Mouse (Mus musculus): Measurements from ENCODE around the gene Plxna4.
A peak's percentile ranks its signal among the peaks of the same experiment; 100 is the strongest.

Gene Plxna4

GRCm38 (mm10) chr6:32402560-32403235 is 185.3 kb downstream of the Plxna4 start:
- DNase-seq, result no peak

- DNase-seq, result no peak
These were observed 189.7 kb downstream of the Plxna4 start for GRCm38 (mm10) chr6:32398261-32398660.

DNA sequence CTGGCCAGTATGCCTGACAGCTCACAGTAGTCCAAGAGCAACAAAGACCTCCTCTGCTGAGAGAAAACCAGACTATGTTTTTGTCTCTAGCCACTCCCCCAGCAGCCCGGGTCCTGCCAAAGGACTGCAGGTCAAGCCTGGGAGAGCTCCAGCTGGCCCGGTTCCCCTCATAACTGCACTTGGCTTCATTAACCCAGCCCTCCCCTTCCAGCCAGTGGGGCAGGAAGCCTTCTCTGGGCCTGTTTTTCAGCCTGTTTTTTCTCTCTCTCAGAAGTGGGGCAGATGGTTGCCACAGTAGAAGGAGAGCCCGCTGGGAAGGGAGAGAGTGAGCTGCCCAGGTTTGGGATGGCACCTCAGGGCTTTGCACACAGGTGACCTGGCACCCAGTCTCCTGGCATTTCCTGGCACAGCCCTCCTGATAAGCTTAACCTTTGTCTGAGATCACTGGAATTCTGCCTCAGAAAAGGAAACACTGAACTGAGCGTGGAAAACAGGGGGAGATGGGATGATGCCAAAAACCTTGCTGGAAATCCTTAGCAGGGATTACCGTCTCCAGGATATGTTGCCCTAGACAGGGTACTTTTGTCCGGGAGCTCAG is 190.8 kb downstream of the Plxna4 start:
- peak; percentile 93 for DNase-seq

GRCm38 (mm10) chr6:32395415-32395814 is 192.6 kb downstream of the Plxna4 start:
- no peak for DNase-seq

GRCm38 (mm10) chr6:32392262-32392661 is 195.7 kb downstream of the Plxna4 start:
- DNase-seq, result no peak

DNA sequence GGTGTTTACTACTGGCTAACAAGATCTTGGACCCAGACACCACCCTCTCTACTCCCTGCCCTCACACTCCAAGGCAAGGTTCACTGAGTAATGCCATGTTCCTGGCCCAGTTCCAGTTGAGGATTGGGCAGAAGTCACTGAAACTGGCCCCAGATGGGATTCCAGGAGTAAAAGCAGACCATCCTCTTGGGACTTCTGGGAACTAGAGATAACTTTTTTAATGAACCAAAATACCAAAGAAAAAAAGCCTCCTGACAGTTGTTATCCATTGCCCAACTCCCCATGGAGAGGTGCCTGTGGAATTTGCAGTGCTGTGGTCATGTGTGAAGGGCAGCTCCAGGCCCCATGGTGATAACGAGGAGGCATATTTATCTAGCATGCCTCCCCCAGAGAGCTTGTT is 199.7 kb downstream of the Plxna4 start:
- peak; percentile 69 for DNase-seq

DNA sequence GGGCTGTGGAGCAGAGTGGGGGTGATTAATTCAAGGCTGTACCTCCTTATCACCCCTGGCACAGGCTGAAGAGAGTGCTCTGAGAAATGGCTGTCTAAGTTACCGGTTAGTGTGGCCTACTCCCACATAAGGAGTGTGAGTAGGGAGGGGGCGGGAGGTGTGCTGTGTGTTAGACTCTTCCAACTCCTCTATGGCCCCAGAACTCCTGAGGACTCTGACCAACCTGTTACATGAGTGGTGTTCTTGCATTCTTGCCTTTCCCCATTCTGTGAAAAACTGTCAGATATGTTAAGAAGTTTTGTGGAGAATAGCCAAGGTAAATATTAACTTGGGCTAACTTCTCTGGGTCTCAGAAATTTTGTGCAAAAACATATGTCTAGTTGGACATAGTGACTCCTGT is 201.1 kb downstream of the Plxna4 start:
- DNase-seq, result no peak

DNA sequence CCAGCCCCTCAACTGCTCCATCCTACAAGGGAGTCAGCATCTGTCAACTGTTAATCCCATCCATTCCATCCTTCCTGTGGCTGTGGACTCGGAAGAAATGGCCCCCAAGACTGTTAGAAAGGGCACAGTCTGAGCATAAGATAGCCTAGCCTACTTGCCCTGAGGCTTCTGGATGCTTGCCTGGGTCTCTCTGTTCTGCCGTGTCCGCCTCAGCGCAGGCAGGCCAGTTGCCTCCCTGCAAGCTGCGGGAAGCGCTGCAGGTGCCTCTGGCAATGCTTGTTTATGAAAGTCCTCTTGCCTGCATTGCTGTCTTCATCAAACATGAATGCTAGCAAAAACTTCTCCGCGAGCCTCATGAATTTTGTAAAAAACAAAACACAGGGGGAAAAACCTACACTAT is 203.1 kb downstream of the Plxna4 start:
- DNase-seq, result no peak

DNA sequence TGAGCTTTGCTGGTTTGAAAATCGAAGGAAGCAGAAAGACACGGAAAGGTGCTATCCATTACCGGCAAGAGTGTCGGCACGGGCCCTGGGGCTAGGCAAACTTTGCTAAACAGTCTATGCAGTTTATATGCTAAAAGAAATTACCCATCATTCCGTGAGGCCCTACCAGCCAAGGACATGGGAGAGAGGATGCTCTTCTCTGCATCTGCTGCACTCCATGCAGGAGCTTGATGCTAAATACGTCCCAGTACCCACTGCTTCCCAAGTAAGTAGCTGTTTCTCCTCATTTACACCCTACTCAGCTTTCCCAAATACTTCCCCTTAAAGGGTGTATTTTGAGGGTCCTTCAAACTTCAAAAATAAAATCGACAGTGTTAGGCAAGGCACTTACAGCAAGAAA is 203.6 kb downstream of the Plxna4 start:
- DNase-seq, result no peak

GRCm38 (mm10) chr6:32381516-32381915 is 206.5 kb downstream of the Plxna4 start:
- no peak for DNase-seq

- DNase-seq, result peak; percentile 85
These were observed 210.8 kb downstream of the Plxna4 start for GRCm38 (mm10) chr6:32377181-32377580.

- no peak for DNase-seq
These were observed 214.0 kb downstream of the Plxna4 start for GRCm38 (mm10) chr6:32373931-32374361.

GRCm38 (mm10) chr6:32369092-32369491 is 218.9 kb downstream of the Plxna4 start:
- DNase-seq, result no peak

- DNase-seq, result no peak
These were observed 219.6 kb downstream of the Plxna4 start for GRCm38 (mm10) chr6:32368408-32368807.

GRCm38 (mm10) chr6:32364933-32365332 is 223.1 kb downstream of the Plxna4 start:
- no peak for DNase-seq

GRCm38 (mm10) chr6:32363489-32364068 is 224.4 kb downstream of the Plxna4 start:
- DNase-seq, result no peak

DNA sequence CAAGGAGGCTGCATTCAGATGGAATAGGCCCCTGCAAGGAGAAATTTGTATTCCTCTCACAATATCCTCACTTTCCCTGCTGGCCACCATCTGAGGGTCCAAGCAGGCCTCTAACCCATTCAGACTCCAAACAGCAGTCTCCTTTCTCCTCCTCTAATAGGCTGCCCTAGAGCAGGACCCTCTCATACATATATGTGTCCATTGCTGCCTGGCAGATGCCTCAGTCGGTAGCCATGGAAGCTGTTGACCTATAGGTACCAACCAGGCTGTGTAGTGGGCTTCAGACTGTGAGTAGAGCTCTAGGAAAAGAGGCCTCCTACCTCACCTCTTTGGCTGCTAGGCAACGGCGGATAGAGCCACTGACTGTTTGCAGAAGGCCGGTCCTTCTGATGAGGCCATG is 225.6 kb downstream of the Plxna4 start:
- no peak for DNase-seq

DNA sequence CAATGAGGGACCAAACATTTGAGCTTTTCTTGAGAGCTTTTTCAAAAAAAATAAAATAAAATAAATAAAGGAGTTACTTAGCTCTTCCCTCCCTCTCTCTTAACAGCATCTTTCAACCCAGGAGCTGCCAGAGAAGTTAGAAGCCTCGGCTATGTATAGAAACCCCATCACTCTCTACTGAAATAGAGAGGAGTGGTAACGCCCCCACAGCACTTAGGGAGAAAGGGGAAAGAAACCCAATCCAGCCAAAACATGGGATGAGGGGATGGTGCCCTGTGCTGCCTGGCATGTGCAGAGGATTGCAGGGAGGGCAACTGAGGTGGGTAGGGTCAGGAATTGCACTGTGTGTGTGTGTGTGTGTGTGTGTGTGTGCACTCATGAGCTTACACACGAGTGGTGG is 228.3 kb downstream of the Plxna4 start:
- no peak for DNase-seq

DNA sequence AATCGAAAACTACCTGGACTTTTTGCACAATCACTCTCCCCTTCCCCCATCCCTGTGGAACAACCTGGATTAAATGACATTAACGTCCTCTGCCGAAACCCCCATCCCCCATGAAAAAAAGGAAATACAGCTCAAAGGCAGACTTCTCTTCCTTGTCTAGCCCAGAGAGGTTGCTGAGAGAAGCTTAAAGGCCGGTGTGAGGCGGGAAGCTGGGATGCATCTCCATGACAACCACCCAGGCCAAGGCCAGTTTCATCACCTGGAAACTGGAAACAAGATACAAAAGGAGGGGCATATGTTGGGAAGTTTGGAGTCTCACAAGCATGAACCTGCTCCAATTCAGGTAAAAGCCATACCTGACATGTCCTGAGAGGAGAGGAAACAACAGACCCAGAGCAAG is 230.5 kb downstream of the Plxna4 start:
- no peak for DNase-seq

GRCm38 (mm10) chr6:32355559-32355958 is 232.4 kb downstream of the Plxna4 start:
- peak; percentile 66 for DNase-seq

DNA sequence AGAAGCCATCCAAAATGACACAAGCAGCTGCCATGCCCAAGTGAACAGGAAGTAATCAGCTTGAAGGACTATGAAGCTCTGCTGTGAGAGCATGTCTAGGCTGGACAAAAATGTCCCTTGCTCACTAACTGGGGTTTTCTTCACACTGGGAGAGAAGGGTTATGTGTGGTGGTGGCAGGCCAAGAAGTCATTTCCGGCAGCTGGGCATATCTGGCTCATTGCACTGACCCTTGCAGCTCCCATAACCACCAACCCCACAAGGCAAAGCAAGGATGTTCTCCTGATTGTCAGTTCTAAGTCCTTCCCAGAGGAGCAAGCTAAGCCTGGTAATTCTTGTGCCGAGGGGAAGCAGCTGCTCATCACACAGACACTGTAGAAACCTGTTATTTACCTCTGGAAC is 239.0 kb downstream of the Plxna4 start:
- peak; percentile 43 for DNase-seq

- peak; percentile 34 for DNase-seq
These were observed 239.9 kb downstream of the Plxna4 start for GRCm38 (mm10) chr6:32348126-32348525.

DNA sequence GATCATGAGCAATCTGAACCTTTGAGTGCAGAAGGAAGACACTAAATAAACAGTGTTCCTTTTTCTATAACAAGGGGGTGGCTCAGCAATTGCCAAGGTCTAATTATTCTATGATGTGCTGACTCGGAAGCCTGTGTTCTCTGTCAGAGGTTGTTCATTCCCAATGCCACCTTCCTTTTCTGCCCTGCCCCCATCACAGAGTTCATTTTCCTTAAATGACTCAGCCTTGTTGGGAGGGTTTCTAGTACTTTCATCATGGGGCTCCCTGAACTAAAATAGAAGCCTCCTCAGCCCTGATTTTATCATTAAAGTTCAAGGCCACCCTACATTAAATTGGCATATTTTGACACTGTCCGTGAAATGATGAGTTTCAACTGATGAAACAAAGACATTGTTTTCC is 242.0 kb downstream of the Plxna4 start:
- DNase-seq, result no peak

- no peak for DNase-seq
These were observed 245.3 kb downstream of the Plxna4 start for GRCm38 (mm10) chr6:32342727-32343126.

Data from kidney, postnatal 10 days (tissue).